Mouse (Mus musculus) lung, embryonic 16.5 days (tissue): ENCODE measurements around the gene Zfp383. TPM values are rescaled to one million over a fixed set of nuclear protein-coding genes. Genes with fewer than 3 reads are reported as not detected.
"Not testable (repeated sequence)": the region's sequence is repeated elsewhere in the genome, so short reads cannot be mapped to it uniquely, and the experiment has no call there.

Experiments
- ATAC-seq: fragments of 200-750 bp; cut with Nextera tagmentation; 2 replicates; pipeline ENCODE4 v1.8.0; 2017; ENCODE audit warnings: low read depth, mild to moderate bottlenecking, moderate library complexity
- H3K27ac ChIP-seq: fragments of 300-500 bp; sonication (generic); 2 replicates; pipeline ENCODE4 v1.5.1; 2014; ENCODE audit warnings: mild to moderate bottlenecking, control low read depth, low read length
- H3K27me3 ChIP-seq: fragments of 300-500 bp; sonication (generic); 2 replicates; pipeline ENCODE4 v1.6.1; 2014; ENCODE audit warnings: low read depth, low read length, mixed read lengths; ENCODE audit not compliant: control insufficient read depth, insufficient read depth
- H3K36me3 ChIP-seq: fragments of 300-500 bp; sonication (generic); 2 replicates; pipeline ENCODE4 v1.6.1; 2014; ENCODE audit warnings: low read length; ENCODE audit not compliant: control insufficient read depth, insufficient read depth
- H3K4me1 ChIP-seq: fragments of 300-500 bp; sonication (generic); replicated peaks from 2 replicates; pipeline ENCODE4 v1.6.1; 2014; ENCODE audit warnings: low read length, mixed read lengths; ENCODE audit not compliant: control insufficient read depth, insufficient read depth
- H3K4me2 ChIP-seq: fragments of 300-500 bp; sonication (generic); 2 replicates; pipeline ENCODE4 v1.6.1; 2014; ENCODE audit warnings: low read depth, low read length, control low read depth
- H3K4me3 ChIP-seq: fragments of 300-500 bp; sonication (generic); 2 replicates; pipeline ENCODE4 v1.5.1; 2014; ENCODE audit warnings: mild to moderate bottlenecking, low read length, control low read depth
- H3K9ac ChIP-seq: fragments of 300-500 bp; sonication (generic); 2 replicates; pipeline ENCODE4 v1.6.1; 2014; ENCODE audit warnings: low read length, control low read depth
- H3K9me3 ChIP-seq: fragments of 300-500 bp; sonication (generic); 2 replicates; pipeline ENCODE4 v1.6.1; 2016; ENCODE audit warnings: low read length; ENCODE audit not compliant: control insufficient read depth
- WGBS: fragments of 180-500 bp; shearing (Covaris S2); extraction: QIAGEN DNeasy Blood & Tissue Kit; methylation state at CpG from one replicate; pipeline ENCODE4 v1.1.7; 2014; 5-methylcytosine and 5-hydroxymethylcytosine counted together
- polyA plus RNA-seq: library from polyadenylated mRNA; unstranded; fragments of >200 nt; fragmentation: Nextera tagmentation; extraction: Ambion mirVana; gene quantifications from 2 replicates; pipeline ENCODE4 v1.2.1, GENCODE M21; 2015

Gene Zfp383
- polyA plus RNA-seq: 4.4 and 4.6 TPM in 2 replicates

- Histone ChIP-seq H3K9ac (peak within 1 kb of the TSS; percentile 86), H3K4me1 (peaks cover 9% of the 10 kb centered on the region), H3K36me3 (peaks cover 11% of the 10 kb centered on the region), H3K27me3 (no peaks in the 10 kb centered on the region), H3K4me3 (peak within 1 kb of the TSS; percentile 75), H3K27ac (peak within 1 kb of the TSS; percentile 87), H3K9me3 (no peaks in the 10 kb centered on the region), H3K4me2 (peak within 1 kb of the TSS; percentile 65)
- ATAC-seq: peak; percentile 88
- under 1% methylated on average over 33 of the region's 33 CpGs for WGBS
Observed at GRCm38 (mm10) chr7:29908130-29908950, at the start of gene Zfp383. Gene Zfp383, plus strand, starts transcription at chr7:29908223.

- ATAC-seq: peak; percentile 98
- Histone ChIP-seq H3K4me2 (peak within 1 kb of the TSS; percentile 91), H3K9ac (peak within 1 kb of the TSS; percentile 75), H3K27ac (no peak within 1 kb of the TSS), H3K9me3 (peaks cover 4% of the 10 kb centered on the region; the same call in 1 of the 2 replicates), H3K27me3 (no peaks in the 10 kb centered on the region), H3K4me1 (peaks cover 5% of the 10 kb centered on the region), H3K4me3 (peak within 1 kb of the TSS; percentile 76), H3K36me3 (peaks cover 4% of the 10 kb centered on the region; the same call in 1 of the 2 replicates)
- WGBS: 3% methylated on average over 32 of the region's 32 CpGs
Observed at GRCm38 (mm10) chr7:29859532-29860517, 48.2 kb upstream of the Zfp383 start, which contains the start of gene Zfp420. Gene Zfp420, plus strand, starts transcription at chr7:29859979.

GRCm38 (mm10) chr7:29861660-29862059, 46.4 kb upstream of the Zfp383 start:
- no peaks in the 10 kb centered on the region for H3K27me3 ChIP-seq
- no peak for ATAC-seq
- H3K36me3 ChIP-seq: peaks cover 4% of the 10 kb centered on the region; the same call in 1 of the 2 replicates
- H3K9me3 ChIP-seq: peaks cover 4% of the 10 kb centered on the region; the same call in 1 of the 2 replicates
- H3K4me2 ChIP-seq: no peak overlapping the region
- H3K27ac ChIP-seq: no peak overlapping the region
- H3K4me1 ChIP-seq: peaks cover 5% of the 10 kb centered on the region
- H3K4me3 ChIP-seq: no peak overlapping the region
- WGBS: 88% methylated on average over 7 of the region's 7 CpGs
- no peak overlapping the region for H3K9ac ChIP-seq

- Histone ChIP-seq H3K9me3 (peaks cover 27% of the 10 kb centered on the region), H3K27ac (no peak overlapping the region), H3K4me1 (no peaks in the 10 kb centered on the region), H3K4me2 (no peak overlapping the region), H3K36me3 (peaks cover 21% of the 10 kb centered on the region), H3K4me3 (no peak overlapping the region), H3K9ac (no peak overlapping the region), H3K27me3 (no peaks in the 10 kb centered on the region)
- 92% methylated on average over 10 of the region's 10 CpGs for WGBS
- ATAC-seq: no peak
Observed at GRCm38 (mm10) chr7:29874256-29874655, 33.8 kb upstream of the Zfp383 start.

- H3K4me1 ChIP-seq, H3K27me3 ChIP-seq, H3K4me2 ChIP-seq, H3K4me3 ChIP-seq, H3K9ac ChIP-seq, H3K27ac ChIP-seq, ATAC-seq: not testable (repeated sequence)
- Histone ChIP-seq H3K9me3 (peaks cover 22% of the 10 kb centered on the region), H3K36me3 (peaks cover 19% of the 10 kb centered on the region)
- 90% methylated on average over 9 of the region's 9 CpGs for WGBS
Observed at GRCm38 (mm10) chr7:29877561-29877960, 30.5 kb upstream of the Zfp383 start.

GRCm38 (mm10) chr7:29880056-29880455, 28.0 kb upstream of the Zfp383 start:
- Histone ChIP-seq H3K4me2 (no peak overlapping the region), H3K9ac (no peak overlapping the region), H3K9me3 (peaks cover 14% of the 10 kb centered on the region), H3K27ac (no peak overlapping the region), H3K4me3 (no peak overlapping the region), H3K4me1 (no peaks in the 10 kb centered on the region), H3K36me3 (peaks cover 8% of the 10 kb centered on the region), H3K27me3 (no peaks in the 10 kb centered on the region)
- 57% methylated on average over 7 of the region's 7 CpGs for WGBS
- no peak for ATAC-seq

DNA sequence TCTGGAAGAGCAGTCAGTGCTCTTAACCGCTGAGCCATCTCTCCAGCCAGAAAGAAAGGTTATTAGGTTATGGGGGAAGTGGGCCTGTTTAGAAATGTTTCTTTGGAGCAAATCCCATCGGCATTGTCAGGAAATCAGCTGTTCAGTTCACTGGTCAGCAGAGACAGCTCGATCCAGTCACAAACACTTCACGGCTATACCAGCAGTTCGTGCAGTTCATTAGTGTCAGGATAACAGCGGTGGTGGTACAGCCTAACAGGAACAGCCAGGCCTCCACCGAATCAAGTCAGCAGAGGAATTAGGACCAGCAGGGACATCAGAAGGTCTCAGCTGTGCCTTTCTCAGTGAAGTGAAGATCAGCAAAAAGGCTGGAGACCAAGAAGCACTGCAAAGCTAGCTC, 27.1 kb upstream of the Zfp383 start:
- no peak overlapping the region for H3K4me3 ChIP-seq
- peak; percentile 78 for ATAC-seq
- H3K9ac ChIP-seq: no peak overlapping the region
- 57% methylated on average over 7 of the region's 7 CpGs for WGBS
- H3K27ac ChIP-seq: no peak overlapping the region
- peaks cover 6% of the 10 kb centered on the region for H3K9me3 ChIP-seq
- no peaks in the 10 kb centered on the region; the same call in 1 of the 2 replicates for H3K36me3 ChIP-seq
- no peaks in the 10 kb centered on the region for H3K27me3 ChIP-seq
- no peak overlapping the region for H3K4me2 ChIP-seq
- H3K4me1 ChIP-seq: no peaks in the 10 kb centered on the region

GRCm38 (mm10) chr7:29890501-29890900, 17.5 kb upstream of the Zfp383 start:
- no peaks in the 10 kb centered on the region for H3K4me1 ChIP-seq
- peaks cover 52% of the 10 kb centered on the region for H3K36me3 ChIP-seq
- WGBS: 95% methylated on average over 7 of the region's 7 CpGs
- H3K4me3 ChIP-seq: no peak overlapping the region
- peaks cover 53% of the 10 kb centered on the region for H3K9me3 ChIP-seq
- ATAC-seq: no peak
- no peaks in the 10 kb centered on the region for H3K27me3 ChIP-seq
- H3K4me2 ChIP-seq: no peak overlapping the region
- H3K27ac ChIP-seq: no peak overlapping the region
- H3K9ac ChIP-seq: no peak overlapping the region

GRCm38 (mm10) chr7:29892756-29893155, 15.3 kb upstream of the Zfp383 start:
- no peak overlapping the region for H3K4me2 ChIP-seq
- 97% methylated on average over 4 of the region's 4 CpGs for WGBS
- H3K27ac ChIP-seq: no peak overlapping the region
- H3K27me3 ChIP-seq: no peaks in the 10 kb centered on the region
- H3K4me3 ChIP-seq: no peak overlapping the region
- no peak for ATAC-seq
- no peaks in the 10 kb centered on the region for H3K4me1 ChIP-seq
- peaks cover 49% of the 10 kb centered on the region for H3K9me3 ChIP-seq
- H3K36me3 ChIP-seq: peaks cover 69% of the 10 kb centered on the region
- no peak overlapping the region for H3K9ac ChIP-seq
